Comparison of ENCODE assay signal across 26 mouse cellular contexts in genomic region chr5:125482474-125482873, GRCm38 (mm10). TPM values are rescaled to one million over a fixed set of nuclear protein-coding genes. Genes with fewer than 3 reads are reported as not detected.
DNase-seq lines count a peak whose midpoint lies in the region; ATAC-seq and TF ChIP-seq lines count a peak whose summit lies in the region.
"Had no signal": no experiment of that assay in that cellular context is flagged by ENCODE, and none has a peak within 500 bp of the region (broad histone marks: within the 10 kb centered on the region; RNA-seq: fewer than 3 reads in every experiment).

No protein-coding gene starts in this region.

- H3K27ac ChIP-seq in bone marrow, adult 2 months (ENCODE audit: control insufficient read depth, insufficient read depth, low read depth, low read length, poor library complexity): peak overlapping the region; percentile 9; the same call in 1 of the 2 replicates
- H3K27ac ChIP-seq in forebrain, embryonic 11.5 days (ENCODE audit: low read depth, low read length): no peak overlapping the region
- no peak overlapping the region for H3K27ac ChIP-seq in stomach, postnatal 0 days (replicated peaks)
- H3K27ac ChIP-seq: embryonic facial prominence, embryonic 10.5 days; embryonic facial prominence, embryonic 12.5 days; forebrain, embryonic 12.5 days had no signal

- ATAC-seq in megakaryocyte, adult 5-6 weeks (ENCODE audit: poor library complexity, severe bottlenecking): peak; percentile 33
- ATAC-seq in neutrophil, adult 5-6 weeks (ENCODE audit: extremely low read depth, insufficient number of reproducible peaks, low FRiP score, poor library complexity, severe bottlenecking): 0 out of 2 replicates have a peak, but pooled peaks have one; percentile 10
- no peak for ATAC-seq in forebrain, embryonic 11.5 days (replicated peaks; ENCODE audit: low FRiP score)
- no peak for ATAC-seq in stomach, postnatal 0 days (ENCODE audit: low FRiP score, low TSS enrichment)
- ATAC-seq: activated CD4-positive, CD25-positive, alpha-beta regulatory T cell, adult 4 months; CD4-positive, CD25-positive, alpha-beta regulatory T cell, adult 4 months; forebrain, embryonic 14.5 days; forebrain, embryonic 16.5 days; Patski had no signal

- no peak for TF ChIP-seq POLR2A in bone marrow, adult 2 months (IDR thresholded peaks at IDR 0.05; ENCODE audit: borderline replicate concordance, control insufficient read depth, low read depth, low read length)

- H3K27me3 ChIP-seq in forebrain, embryonic 11.5 days (ENCODE audit: control insufficient read depth, insufficient read depth, low read length): no peaks in the 10 kb centered on the region
- no peaks in the 10 kb centered on the region for H3K27me3 ChIP-seq in stomach, postnatal 0 days (ENCODE audit: control insufficient read depth, insufficient read depth, low read length)
- H3K27me3 ChIP-seq: CH12.LX; embryonic facial prominence, embryonic 12.5 days; forebrain, embryonic 12.5 days; Patski had no signal

- no peak overlapping the region for H3K9ac ChIP-seq in forebrain, embryonic 11.5 days (ENCODE audit: low read length)
- H3K9ac ChIP-seq in stomach, postnatal 0 days (ENCODE audit: low read length): no peak overlapping the region
- H3K9ac ChIP-seq: embryonic facial prominence, embryonic 12.5 days; forebrain, embryonic 12.5 days had no signal

- H3K4me3 ChIP-seq in bone marrow, adult 2 months (replicated peaks; ENCODE audit: control insufficient read depth, low read depth, low read length): no peak overlapping the region
- H3K4me3 ChIP-seq in forebrain, embryonic 11.5 days (ENCODE audit: low read depth, low read length): no peak overlapping the region
- no peak overlapping the region for H3K4me3 ChIP-seq in stomach, postnatal 0 days (ENCODE audit: low read depth, low read length)
- H3K4me3 ChIP-seq: embryonic facial prominence, embryonic 10.5 days; embryonic facial prominence, embryonic 12.5 days; forebrain, embryonic 12.5 days had no signal

- no peak overlapping the region for H3K4me2 ChIP-seq in forebrain, embryonic 11.5 days (ENCODE audit: low read depth, low read length, severe bottlenecking)
- H3K4me2 ChIP-seq in stomach, postnatal 0 days (replicated peaks; ENCODE audit: low read depth): no peak overlapping the region
- H3K4me2 ChIP-seq: embryonic facial prominence, embryonic 12.5 days; forebrain, embryonic 12.5 days had no signal

- no peaks in the 10 kb centered on the region for H3K9me3 ChIP-seq in forebrain, embryonic 11.5 days (ENCODE audit: control insufficient read depth, low read length)
- no peaks in the 10 kb centered on the region for H3K9me3 ChIP-seq in stomach, postnatal 0 days (ENCODE audit: control insufficient read depth, low read length)
- H3K9me3 ChIP-seq: embryonic facial prominence, embryonic 10.5 days; embryonic facial prominence, embryonic 12.5 days; forebrain, embryonic 12.5 days; G1E had no signal

- H3K36me3 ChIP-seq in forebrain, embryonic 11.5 days (ENCODE audit: control insufficient read depth, insufficient read depth, low read length): peaks cover 7% of the 10 kb centered on the region; the same call in 1 of the 2 replicates
- H3K36me3 ChIP-seq in stomach, postnatal 0 days (ENCODE audit: control insufficient read depth, insufficient read depth, low read length): no peaks in the 10 kb centered on the region; the same call in 1 of the 2 replicates

- no peak for TF ChIP-seq CTCF in bone marrow, adult 2 months (IDR thresholded peaks at IDR 0.05; ENCODE audit: control insufficient read depth, insufficient read depth, low read length)
- TF ChIP-seq CTCF in stomach, postnatal 0 days (IDR thresholded peaks at IDR 0.05; ENCODE audit: low read depth): no peak

- H3K4me1 ChIP-seq in bone marrow, adult 2 months (ENCODE audit: control insufficient read depth, insufficient read depth, low read length): peaks cover 14% of the 10 kb centered on the region
- H3K4me1 ChIP-seq in forebrain, embryonic 11.5 days (replicated peaks; ENCODE audit: control insufficient read depth, insufficient read depth, low read length): peaks cover 6% of the 10 kb centered on the region; the same call in 1 of the 2 replicates
- no peaks in the 10 kb centered on the region for H3K4me1 ChIP-seq in stomach, postnatal 0 days (replicated peaks; ENCODE audit: control insufficient read depth, insufficient read depth)

- WGBS in bone marrow, adult 2 months: 51% methylated on average over 7 of the region's 7 CpGs
- WGBS in forebrain, embryonic 11.5 days: 93% methylated on average over 7 of the region's 7 CpGs
- WGBS in stomach, postnatal 0 days: 86% methylated on average over 7 of the region's 7 CpGs

- peak; percentile 65 for DNase-seq in 416B (ENCODE audit: low read depth)
- DNase-seq in urinary bladder, postnatal 14 days (ENCODE audit: low spot score): no peak
- no peak for DNase-seq in forebrain, embryonic 11.5 days (ENCODE audit: low spot score)
- DNase-seq in stomach, postnatal 0 days (ENCODE audit: low spot score): no peak
- DNase-seq: adrenal gland, adult 8-10 months; adrenal gland, postnatal 14 days; adrenal gland, postnatal 36 days; B cell, adult 2 months; cerebellum, adult 11-12 months; cerebellum, adult 2 months; cerebellum, adult 9-10 months; cerebellum, postnatal 10 days; cerebellum, postnatal 25 days had no signal

- no peak for TF ChIP-seq EP300 in stomach, postnatal 0 days (optimal IDR thresholded peaks at IDR 0.05)

RNA-seq across cellular contexts. Expression of gene Aacs, which starts 6.9 kb away (rescaled TPM):
- 4.3 and 18.4 TPM in 2 replicates for polyA plus RNA-seq in bone marrow, adult 2 months (2011; ENCODE audit: insufficient read depth, insufficient read length, low replicate concordance, missing spikeins)
- 6.5 and 6.7 TPM in 2 replicates for total RNA-seq in megakaryocyte, adult 5-6 weeks (2015)
- total RNA-seq in megakaryocyte, adult 5-6 weeks (2017): 17.0 and 19.7 TPM in 2 replicates
- 31.8 and 56.4 TPM in 2 replicates for total RNA-seq in neutrophil, adult 5-6 weeks (2017)
- 55.4 and 56.6 TPM in 2 replicates for polyA plus RNA-seq in forebrain, embryonic 11.5 days (2014; fragmentation: Nextera tagmentation; extraction: Ambion mirVana)
- polyA plus RNA-seq in stomach, postnatal 0 days (2015; fragmentation: Nextera tagmentation; extraction: Ambion mirVana): 39.7 and 41.4 TPM in 2 replicates

RNA-seq across cellular contexts. Expression of gene Bri3bp, which starts 41.1 kb away (rescaled TPM):
- 4.1 and 9.4 TPM in 2 replicates for polyA plus RNA-seq in bone marrow, adult 2 months (2011; ENCODE audit: insufficient read depth, insufficient read length, low replicate concordance, missing spikeins)
- 46.8 and 49.2 TPM in 2 replicates for total RNA-seq in megakaryocyte, adult 5-6 weeks (2015)
- 19.7 and 26.3 TPM in 2 replicates for total RNA-seq in megakaryocyte, adult 5-6 weeks (2017)
- total RNA-seq in neutrophil, adult 5-6 weeks (2017): 9.7 and 10.1 TPM in 2 replicates
- polyA plus RNA-seq in forebrain, embryonic 11.5 days (2014; fragmentation: Nextera tagmentation; extraction: Ambion mirVana): 44.1 TPM in 2 replicates
- 25.3 and 27.9 TPM in 2 replicates for polyA plus RNA-seq in stomach, postnatal 0 days (2015; fragmentation: Nextera tagmentation; extraction: Ambion mirVana)

RNA-seq across cellular contexts. Expression of gene Dhx37, which starts 48.6 kb away (rescaled TPM):
- polyA plus RNA-seq in bone marrow, adult 2 months (2011; ENCODE audit: insufficient read depth, insufficient read length, low replicate concordance, missing spikeins): 12.3 and 36.6 TPM in 2 replicates
- total RNA-seq in megakaryocyte, adult 5-6 weeks (2015): 6.6 and 13.9 TPM in 2 replicates
- 15.7 and 29.0 TPM in 2 replicates for total RNA-seq in megakaryocyte, adult 5-6 weeks (2017)
- 36.2 and 47.8 TPM in 2 replicates for total RNA-seq in neutrophil, adult 5-6 weeks (2017)
- 15.7 and 16.4 TPM in 2 replicates for polyA plus RNA-seq in forebrain, embryonic 11.5 days (2014; fragmentation: Nextera tagmentation; extraction: Ambion mirVana)
- 3.3 and 4.5 TPM in 2 replicates for polyA plus RNA-seq in stomach, postnatal 0 days (2015; fragmentation: Nextera tagmentation; extraction: Ambion mirVana)

RNA-seq across cellular contexts. Expression of gene Tmem132b, which starts 49.1 kb away (rescaled TPM):
- not detected in 2 replicates for polyA plus RNA-seq in bone marrow, adult 2 months (2011; ENCODE audit: insufficient read depth, insufficient read length, low replicate concordance, missing spikeins)
- not detected in 2 replicates for total RNA-seq in megakaryocyte, adult 5-6 weeks (2015)
- 0.07 and 0.28 TPM in 2 replicates for total RNA-seq in megakaryocyte, adult 5-6 weeks (2017)
- 0.93 and 1.5 TPM in 2 replicates for total RNA-seq in neutrophil, adult 5-6 weeks (2017)
- polyA plus RNA-seq in forebrain, embryonic 11.5 days (2014; fragmentation: Nextera tagmentation; extraction: Ambion mirVana): 0.67 and 1.0 TPM in 2 replicates
- polyA plus RNA-seq in stomach, postnatal 0 days (2015; fragmentation: Nextera tagmentation; extraction: Ambion mirVana): 0.21 and 0.30 TPM in 2 replicates
- total RNA-seq: CH12.LX had no signal
- polyA plus RNA-seq: activated CD4-positive, CD25-positive, alpha-beta regulatory T cell, adult 4 months; G1E; Patski had no signal

Comparison
In these comparisons a context has a peak if more than half of its experiments do, and no peak if none do; other contexts are left out.
1. ATAC-seq: peak in megakaryocyte, adult 5-6 weeks (single experiment) and neutrophil, adult 5-6 weeks (single experiment); none in forebrain, embryonic 11.5 days (single experiment) and stomach, postnatal 0 days (single experiment).